8 mouse cellular contexts compared by ENCODE assay signal in genomic region chr3:129918434-129918833, GRCm38 (mm10). TPM values are rescaled to one million over a fixed set of nuclear protein-coding genes. Genes with fewer than 3 reads are reported as not detected.
DNase-seq lines count a peak whose midpoint lies in the region; ATAC-seq and TF ChIP-seq lines count a peak whose summit lies in the region.

No protein-coding gene starts in this region.

- H3K36me3 ChIP-seq in midbrain, postnatal 0 days (ENCODE audit: insufficient read depth, low read length), result no peaks in the 10 kb centered on the region

- no peaks in the 10 kb centered on the region for H3K27me3 ChIP-seq in midbrain, postnatal 0 days (ENCODE audit: insufficient read depth, low read length)

- H3K9ac ChIP-seq in midbrain, postnatal 0 days (replicated peaks; ENCODE audit: low read length, poor library complexity, severe bottlenecking), result no peak overlapping the region

- no peaks in the 10 kb centered on the region for H3K4me1 ChIP-seq in midbrain, postnatal 0 days (ENCODE audit: insufficient read depth, low read length)

- peak; percentile 85 for TF ChIP-seq CTCF in midbrain, postnatal 0 days (IDR thresholded peaks at IDR 0.05)

- H3K4me3 ChIP-seq in midbrain, postnatal 0 days (ENCODE audit: low read depth, low read length), result no peak overlapping the region

- peak; percentile 56; the same call in 1 of the 2 replicates for ATAC-seq in midbrain, postnatal 0 days (ENCODE audit: low FRiP score)

- 16% methylated on average over 13 of the region's 13 CpGs for WGBS in midbrain, postnatal 0 days

- intact Hi-C loops in left cerebral cortex, postnatal 4 days (cut with DNase I), result loop anchor here (5.0 kb wide), 1 partner anchor 164 kb away; no protein-coding TSS in a partner anchor

- no peak overlapping the region for H3K4me2 ChIP-seq in midbrain, postnatal 0 days (ENCODE audit: low read depth, low read length, poor library complexity, severe bottlenecking)

- no peaks in the 10 kb centered on the region for H3K9me3 ChIP-seq in midbrain, postnatal 0 days (ENCODE audit: low read length)

- peak; percentile 69 for DNase-seq in urinary bladder, postnatal 14 days (ENCODE audit: low spot score)
- no peak for DNase-seq in urinary bladder, adult 2 months (ENCODE audit: low spot score)
- peak; percentile 52 to 70 for DNase-seq in cerebellum, postnatal 4 days (ENCODE audit: low spot score in 2 of 2)
- peak; percentile 24 to 36 for DNase-seq in gastrocnemius, adult 8-10 months (ENCODE audit: low spot score in 2 of 2)
- DNase-seq in kidney, adult 8-10 months, result peak; percentile 41 to 79
- DNase-seq in left cerebral cortex, postnatal 4 days, result peak; percentile 75
- DNase-seq in midbrain, postnatal 0 days (ENCODE audit: low spot score), result peak; percentile 83
- DNase-seq in telencephalon, adult 2 months (ENCODE audit: low read depth, low spot score), result peak; percentile 55

- H3K27ac ChIP-seq in midbrain, postnatal 0 days (ENCODE audit: low read depth, low read length), result no peak overlapping the region

RNA-seq across cellular contexts. Expression of gene Casp6, which starts 17.2 kb away (rescaled TPM):
- polyA plus RNA-seq in urinary bladder, adult 2 months (2012; rRNA removed), result 38.2 and 48.0 TPM in 2 replicates
- total RNA-seq in gastrocnemius, adult 8-10 months (2022), result 1 to 10 TPM; 1.7 to 2.7 (median 1.9) TPM
- total RNA-seq in left cerebral cortex, postnatal 4 days (2021), result 1 to 10 TPM; 8.3 to 9.9 TPM
- total RNA-seq in midbrain, postnatal 0 days (2014; rRNA removed), result 6.7 and 7.0 TPM in 2 replicates
- polyA plus RNA-seq in midbrain, postnatal 0 days (2015; fragmentation: Nextera tagmentation; extraction: Ambion mirVana), result 13.2 and 13.4 TPM in 2 replicates

RNA-seq across cellular contexts. Expression of gene Pla2g12a, which starts 40.0 kb away (rescaled TPM):
- 20.2 and 23.8 TPM in 2 replicates for polyA plus RNA-seq in urinary bladder, adult 2 months (2012; rRNA removed)
- 10 to 100 TPM; 83.7 to 92.7 (median 86.9) TPM for total RNA-seq in gastrocnemius, adult 8-10 months (2022)
- total RNA-seq in left cerebral cortex, postnatal 4 days (2021), result 10 to 100 TPM; 14.3 to 19.0 TPM
- 22.1 and 45.9 TPM in 2 replicates for total RNA-seq in midbrain, postnatal 0 days (2014; rRNA removed)
- polyA plus RNA-seq in midbrain, postnatal 0 days (2015; fragmentation: Nextera tagmentation; extraction: Ambion mirVana), result 55.4 and 55.6 TPM in 2 replicates

RNA-seq across cellular contexts. Expression of gene Mcub, which starts 51.6 kb away (rescaled TPM):
- 12.2 and 12.5 TPM in 2 replicates for polyA plus RNA-seq in urinary bladder, adult 2 months (2012; rRNA removed)
- total RNA-seq in gastrocnemius, adult 8-10 months (2022), result 1 to 10 TPM in 2 of 4 experiments, under 1 TPM in 2; 0.56 to 1.4 (median 0.95) TPM
- 1 to 10 TPM; 3.1 to 3.9 TPM for total RNA-seq in left cerebral cortex, postnatal 4 days (2021)
- 6.0 and 6.7 TPM in 2 replicates for total RNA-seq in midbrain, postnatal 0 days (2014; rRNA removed)
- 6.4 and 6.9 TPM in 2 replicates for polyA plus RNA-seq in midbrain, postnatal 0 days (2015; fragmentation: Nextera tagmentation; extraction: Ambion mirVana)
